Mouse (Mus musculus): ENCODE measurements around the gene Dnaic2. TPM values are rescaled to one million over a fixed set of nuclear protein-coding genes. Genes with fewer than 3 reads are reported as not detected.

The Dnaic2 gene
- polyA plus RNA-seq (2014; fragmentation: Nextera tagmentation; extraction: Ambion mirVana) = 0.14 and 0.24 TPM in 2 replicates

- H3K9me3 ChIP-seq (ENCODE audit: control insufficient read depth, low read length) = no peaks in the 10 kb centered on the region
- H3K36me3 ChIP-seq (ENCODE audit: control insufficient read depth, insufficient read depth, low read length) = no peaks in the 10 kb centered on the region
- peak; percentile 76 for DNase-seq (ENCODE audit: low spot score)
- WGBS = 11% methylated on average over 34 of the region's 34 CpGs
- H3K27ac ChIP-seq (ENCODE audit: low read depth) = no peak within 1 kb of the TSS
- H3K27me3 ChIP-seq (replicated peaks; ENCODE audit: control insufficient read depth, insufficient read depth, low read length) = no peaks in the 10 kb centered on the region
- H3K4me1 ChIP-seq (replicated peaks; ENCODE audit: control insufficient read depth, insufficient read depth, low read length) = no peaks in the 10 kb centered on the region; the same call in 1 of the 2 replicates
- H3K4me3 ChIP-seq (ENCODE audit: low read depth, low read length) = peak within 1 kb of the TSS; percentile 31
- peak; percentile 86 for ATAC-seq (replicated peaks; ENCODE audit: low FRiP score, low TSS enrichment, low read depth)
- H3K9ac ChIP-seq (ENCODE audit: low read length) = no peak within 1 kb of the TSS
- peak within 1 kb of the TSS; percentile 52 for H3K4me2 ChIP-seq (ENCODE audit: low read length)
Observed at GRCm38 (mm10) chr11:114726965-114727825, at the start of gene Dnaic2. Dnaic2 (plus strand) TSS chr11:114727408.

GRCm38 (mm10) chr11:114679582-114679981, 47.6 kb upstream of the Dnaic2 start:
- H3K27me3 ChIP-seq (replicated peaks; ENCODE audit: control insufficient read depth, insufficient read depth, low read length) = peaks cover 4% of the 10 kb centered on the region; the same call in 1 of the 2 replicates
- H3K4me1 ChIP-seq (replicated peaks; ENCODE audit: control insufficient read depth, insufficient read depth, low read length) = peaks cover 13% of the 10 kb centered on the region
- no peak overlapping the region for H3K4me2 ChIP-seq (ENCODE audit: low read length)
- H3K27ac ChIP-seq (ENCODE audit: low read depth) = no peak overlapping the region
- no peaks in the 10 kb centered on the region for H3K9me3 ChIP-seq (ENCODE audit: control insufficient read depth, low read length)
- H3K36me3 ChIP-seq (ENCODE audit: control insufficient read depth, insufficient read depth, low read length) = no peaks in the 10 kb centered on the region
- 59% methylated on average over 8 of the region's 8 CpGs for WGBS
- DNase-seq (ENCODE audit: low spot score) (no peak), ATAC-seq (replicated peaks; ENCODE audit: low FRiP score, low TSS enrichment, low read depth) (no peak)
- no peak overlapping the region for H3K4me3 ChIP-seq (ENCODE audit: low read depth, low read length)
- H3K9ac ChIP-seq (ENCODE audit: low read length) = no peak overlapping the region

- Histone ChIP-seq H3K27me3 (replicated peaks; ENCODE audit: control insufficient read depth, insufficient read depth, low read length) (peaks cover 4% of the 10 kb centered on the region; the same call in 1 of the 2 replicates), H3K36me3 (ENCODE audit: control insufficient read depth, insufficient read depth, low read length) (no peaks in the 10 kb centered on the region), H3K4me3 (ENCODE audit: low read depth, low read length) (no peak overlapping the region), H3K4me2 (ENCODE audit: low read length) (no peak overlapping the region), H3K27ac (ENCODE audit: low read depth) (no peak overlapping the region), H3K9me3 (ENCODE audit: control insufficient read depth, low read length) (no peaks in the 10 kb centered on the region), H3K9ac (ENCODE audit: low read length) (no peak overlapping the region), H3K4me1 (replicated peaks; ENCODE audit: control insufficient read depth, insufficient read depth, low read length) (peaks cover 15% of the 10 kb centered on the region)
- DNase-seq (ENCODE audit: low spot score) (no peak), ATAC-seq (replicated peaks; ENCODE audit: low FRiP score, low TSS enrichment, low read depth) (no peak)
- WGBS = 60% methylated on average over 10 of the region's 10 CpGs
Observed at GRCm38 (mm10) chr11:114680291-114680690, 46.9 kb upstream of the Dnaic2 start.

- Histone ChIP-seq H3K9ac (ENCODE audit: low read length) (no peak overlapping the region), H3K9me3 (ENCODE audit: control insufficient read depth, low read length) (no peaks in the 10 kb centered on the region), H3K4me3 (ENCODE audit: low read depth, low read length) (no peak overlapping the region), H3K4me2 (ENCODE audit: low read length) (no peak overlapping the region), H3K27ac (ENCODE audit: low read depth) (no peak overlapping the region), H3K36me3 (ENCODE audit: control insufficient read depth, insufficient read depth, low read length) (no peaks in the 10 kb centered on the region), H3K4me1 (replicated peaks; ENCODE audit: control insufficient read depth, insufficient read depth, low read length) (peaks cover 15% of the 10 kb centered on the region), H3K27me3 (replicated peaks; ENCODE audit: control insufficient read depth, insufficient read depth, low read length) (peaks cover 4% of the 10 kb centered on the region; the same call in 1 of the 2 replicates)
- whole genome bisulfite sequencing = 52% methylated on average over 5 of the region's 5 CpGs
- ATAC-seq (replicated peaks; ENCODE audit: low FRiP score, low TSS enrichment, low read depth) = no peak
- no peak for DNase-seq (ENCODE audit: low spot score)
Observed at GRCm38 (mm10) chr11:114681054-114681453, 46.2 kb upstream of the Dnaic2 start.

GRCm38 (mm10) chr11:114682321-114682900, 44.8 kb upstream of the Dnaic2 start:
- H3K9ac ChIP-seq (ENCODE audit: low read length) = no peak overlapping the region
- H3K4me1 ChIP-seq (replicated peaks; ENCODE audit: control insufficient read depth, insufficient read depth, low read length) = peaks cover 10% of the 10 kb centered on the region

GRCm38 (mm10) chr11:114683029-114683721, 44.0 kb upstream of the Dnaic2 start:
- Histone ChIP-seq H3K9me3 (ENCODE audit: control insufficient read depth, low read length) (no peaks in the 10 kb centered on the region), H3K9ac (ENCODE audit: low read length) (no peak overlapping the region), H3K36me3 (ENCODE audit: control insufficient read depth, insufficient read depth, low read length) (no peaks in the 10 kb centered on the region), H3K4me3 (ENCODE audit: low read depth, low read length) (no peak overlapping the region), H3K4me1 (replicated peaks; ENCODE audit: control insufficient read depth, insufficient read depth, low read length) (peaks cover 16% of the 10 kb centered on the region), H3K27ac (ENCODE audit: low read depth) (no peak overlapping the region), H3K27me3 (replicated peaks; ENCODE audit: control insufficient read depth, insufficient read depth, low read length) (no peaks in the 10 kb centered on the region), H3K4me2 (ENCODE audit: low read length) (no peak overlapping the region)
- no peak for DNase-seq (ENCODE audit: low spot score)
- no peak for ATAC-seq (replicated peaks; ENCODE audit: low FRiP score, low TSS enrichment, low read depth)
- 86% methylated on average over 10 of the region's 10 CpGs for WGBS

More at GRCm38 (mm10) chr11:114682321-114682900, 44.8 kb upstream of the Dnaic2 start:
- WGBS = 90% methylated on average over 13 of the region's 13 CpGs
- Histone ChIP-seq H3K36me3 (ENCODE audit: control insufficient read depth, insufficient read depth, low read length) (no peaks in the 10 kb centered on the region), H3K4me3 (ENCODE audit: low read depth, low read length) (no peak overlapping the region), H3K27ac (ENCODE audit: low read depth) (no peak overlapping the region), H3K4me2 (ENCODE audit: low read length) (no peak overlapping the region), H3K27me3 (replicated peaks; ENCODE audit: control insufficient read depth, insufficient read depth, low read length) (no peaks in the 10 kb centered on the region; the same call in 1 of the 2 replicates), H3K9me3 (ENCODE audit: control insufficient read depth, low read length) (no peaks in the 10 kb centered on the region)
- ATAC-seq (replicated peaks; ENCODE audit: low FRiP score, low TSS enrichment, low read depth) (no peak), DNase-seq (ENCODE audit: low spot score) (no peak)

GRCm38 (mm10) chr11:114683722-114684621, 43.2 kb upstream of the Dnaic2 start:
- no peak for DNase-seq (ENCODE audit: low spot score)

More at GRCm38 (mm10) chr11:114683722-114684621, 43.2 kb upstream of the Dnaic2 start:
- no peak overlapping the region for H3K4me2 ChIP-seq (ENCODE audit: low read length)
- H3K4me1 ChIP-seq (replicated peaks; ENCODE audit: control insufficient read depth, insufficient read depth, low read length) = peaks cover 16% of the 10 kb centered on the region
- no peak for ATAC-seq (replicated peaks; ENCODE audit: low FRiP score, low TSS enrichment, low read depth)
- no peak overlapping the region for H3K9ac ChIP-seq (ENCODE audit: low read length)
- no peaks in the 10 kb centered on the region for H3K27me3 ChIP-seq (replicated peaks; ENCODE audit: control insufficient read depth, insufficient read depth, low read length)
- H3K4me3 ChIP-seq (ENCODE audit: low read depth, low read length) = no peak overlapping the region
- no peak overlapping the region for H3K27ac ChIP-seq (ENCODE audit: low read depth)
- no peaks in the 10 kb centered on the region for H3K9me3 ChIP-seq (ENCODE audit: control insufficient read depth, low read length)
- 71% methylated on average over 19 of the region's 20 CpGs for WGBS
- H3K36me3 ChIP-seq (ENCODE audit: control insufficient read depth, insufficient read depth, low read length) = no peaks in the 10 kb centered on the region

Data from intestine, embryonic 14.5 days (tissue).